7 mouse cellular contexts compared by ENCODE assay signal in genomic region chr14:19752276-19752675, GRCm38 (mm10). TPM values are rescaled to one million over a fixed set of nuclear protein-coding genes. Genes with fewer than 3 reads are reported as not detected.
A peak's percentile ranks its signal among the peaks of the same experiment; 100 is the strongest.
DNase-seq lines count a peak whose midpoint lies in the region; ATAC-seq and TF ChIP-seq lines count a peak whose summit lies in the region.

No protein-coding gene starts in this region.

- DNase-seq in ZHBTc4 (ENCODE audit: low read depth, low spot score) = peak; percentile 61
- DNase-seq in hindbrain, embryonic 10.5 days (ENCODE audit: low spot score) = no peak
- DNase-seq in thymus, postnatal 10 days (ENCODE audit: low spot score in 2 of 2) = no peak
- DNase-seq in urinary bladder, postnatal 14 days (ENCODE audit: low spot score) = no peak
- DNase-seq in layer of hippocampus, adult 9-11 months = no peak

- no peaks in the 10 kb centered on the region for H3K9me3 ChIP-seq in ES-Bruce4 (replicated peaks; ENCODE audit: control insufficient read depth, insufficient read depth, low read length, poor library complexity, severe bottlenecking)
- no peaks in the 10 kb centered on the region for H3K9me3 ChIP-seq in hindbrain, embryonic 10.5 days
- H3K9me3 ChIP-seq in liver, embryonic 16.5 days (replicated peaks; ENCODE audit: control insufficient read depth, low read length) = no peaks in the 10 kb centered on the region

- WGBS in hindbrain, embryonic 10.5 days = 3% methylated on average over 21 of the region's 21 CpGs
- WGBS in liver, embryonic 16.5 days (ENCODE audit: insufficient replicate concordance) = 7% methylated on average over 21 of the region's 21 CpGs

- TF ChIP-seq CTCF in ES-Bruce4 (IDR thresholded peaks at IDR 0.05; ENCODE audit: low read depth, low read length) = no peak

- peak; percentile 78 for TF ChIP-seq EP300 in ES-Bruce4 (IDR thresholded peaks at IDR 0.05; ENCODE audit: insufficient read depth, low read depth, low read length)

- H3K9ac ChIP-seq in ES-Bruce4 (ENCODE audit: low read depth, poor library complexity, severe bottlenecking) = peak overlapping the region; percentile 59
- H3K9ac ChIP-seq in liver, embryonic 16.5 days (ENCODE audit: low read depth, low read length) = no peak overlapping the region

- H3K27ac ChIP-seq in ES-Bruce4 (ENCODE audit: insufficient read depth, low read length) = no peak overlapping the region
- peak overlapping the region; percentile 59 for H3K27ac ChIP-seq in hindbrain, embryonic 10.5 days
- no peak overlapping the region for H3K27ac ChIP-seq in liver, embryonic 16.5 days (ENCODE audit: low read length)

- 0 out of 2 replicates have a peak overlapping the region, but pooled peaks have one; percentile 22 for H3K4me2 ChIP-seq in liver, embryonic 16.5 days (ENCODE audit: low read depth, low read length)

- ATAC-seq in liver, embryonic 16.5 days (ENCODE audit: low read depth) = no peak

- peak overlapping the region; percentile 79 for H3K4me3 ChIP-seq in ES-Bruce4 (ENCODE audit: low read depth, low read length)
- peak overlapping the region; percentile 67 for H3K4me3 ChIP-seq in hindbrain, embryonic 10.5 days
- H3K4me3 ChIP-seq in liver, embryonic 16.5 days (ENCODE audit: low read depth, low read length) = peak overlapping the region; percentile 60; the same call in 1 of the 2 replicates

- peaks cover 2% of the 10 kb centered on the region for H3K4me1 ChIP-seq in ES-Bruce4 (ENCODE audit: control insufficient read depth, insufficient read depth, low read length)
- peaks cover 34% of the 10 kb centered on the region for H3K4me1 ChIP-seq in hindbrain, embryonic 10.5 days (replicated peaks)
- peaks cover 6% of the 10 kb centered on the region for H3K4me1 ChIP-seq in liver, embryonic 16.5 days (ENCODE audit: control insufficient read depth, low read depth, low read length)

- TF ChIP-seq POLR2A in ES-Bruce4 (IDR thresholded peaks at IDR 0.05; ENCODE audit: insufficient read depth, low read length) = no peak

- no peaks in the 10 kb centered on the region for H3K27me3 ChIP-seq in ES-Bruce4 (ENCODE audit: control insufficient read depth, insufficient read depth, low read length, poor library complexity, severe bottlenecking)
- H3K27me3 ChIP-seq in hindbrain, embryonic 10.5 days (ENCODE audit: insufficient read depth, poor library complexity, severe bottlenecking) = peaks cover 26% of the 10 kb centered on the region
- H3K27me3 ChIP-seq in liver, embryonic 16.5 days (ENCODE audit: control insufficient read depth, insufficient read depth, low read depth, low read length) = peaks cover 19% of the 10 kb centered on the region

- H3K36me3 ChIP-seq in ES-Bruce4 (ENCODE audit: control insufficient read depth, insufficient read depth, low read length, poor library complexity, severe bottlenecking) = peaks cover 9% of the 10 kb centered on the region
- no peaks in the 10 kb centered on the region for H3K36me3 ChIP-seq in hindbrain, embryonic 10.5 days
- H3K36me3 ChIP-seq in liver, embryonic 16.5 days (ENCODE audit: control insufficient read depth, insufficient read depth) = no peaks in the 10 kb centered on the region

RNA-seq across cellular contexts. Expression of gene Nid2, which starts 1.2 kb away (rescaled TPM):
- 125 and 133 TPM in 2 replicates for polyA plus RNA-seq in ES-Bruce4 (2011; ENCODE audit: insufficient read depth, insufficient read length, low read depth, missing spikeins)
- polyA plus RNA-seq in hindbrain, embryonic 10.5 days (2016; fragmentation: Nextera tagmentation; extraction: Ambion mirVana) = 52.3 and 53.2 TPM in 2 replicates
- 14.3 and 16.1 TPM in 2 replicates for polyA plus RNA-seq in liver, embryonic 16.5 days (2015; fragmentation: Nextera tagmentation; extraction: Ambion mirVana)
